ENCODE assay signal across 11 mouse cellular contexts in genomic region chr7:45642083-45642482, GRCm38 (mm10). TPM values are rescaled to one million over a fixed set of nuclear protein-coding genes. Genes with fewer than 3 reads are reported as not detected.
DNase-seq lines count a peak whose midpoint lies in the region; ATAC-seq and TF ChIP-seq lines count a peak whose summit lies in the region.
"Had no signal": no experiment of that assay in that cellular context is flagged by ENCODE, and none has a peak within 500 bp of the region (broad histone marks: within the 10 kb centered on the region; RNA-seq: fewer than 3 reads in every experiment).

No protein-coding gene starts in this region.

- WGBS in kidney, postnatal 0 days: 71% methylated on average over 5 of the region's 5 CpGs
- 47% methylated on average over 5 of the region's 5 CpGs for WGBS in heart, postnatal 0 days
- 89% methylated on average over 5 of the region's 5 CpGs for WGBS in midbrain, embryonic 16.5 days

- no peak for TF ChIP-seq CTCF in kidney, postnatal 0 days (IDR thresholded peaks at IDR 0.05; ENCODE audit: low read depth)
- no peak for TF ChIP-seq CTCF in heart, postnatal 0 days (IDR thresholded peaks at IDR 0.05; ENCODE audit: low read depth)

- TF ChIP-seq EP300 in heart, postnatal 0 days (IDR thresholded peaks at IDR 0.05; ENCODE audit: low read depth): no peak

- H3K4me2 ChIP-seq in kidney, postnatal 0 days (ENCODE audit: low read length): peak overlapping the region; percentile 67
- H3K4me2 ChIP-seq in heart, postnatal 0 days (ENCODE audit: low read depth, low read length): peak overlapping the region; percentile 66
- peak overlapping the region; percentile 77; the same call in 1 of the 2 replicates for H3K4me2 ChIP-seq in midbrain, embryonic 16.5 days (ENCODE audit: low read length)

- H3K9me3 ChIP-seq in kidney, postnatal 0 days (replicated peaks; ENCODE audit: low read length): no peaks in the 10 kb centered on the region
- H3K9me3 ChIP-seq in heart, postnatal 0 days (replicated peaks; ENCODE audit: control insufficient read depth, low read length): no peaks in the 10 kb centered on the region
- no peaks in the 10 kb centered on the region for H3K9me3 ChIP-seq in midbrain, embryonic 16.5 days (replicated peaks; ENCODE audit: control insufficient read depth, low read length, poor library complexity, severe bottlenecking)

- 0 out of 2 replicates have a peak overlapping the region, but pooled peaks have one; percentile 4 for H3K4me3 ChIP-seq in kidney, postnatal 0 days (replicated peaks; ENCODE audit: low read depth, low read length)
- peak overlapping the region; percentile 29 for H3K4me3 ChIP-seq in heart, postnatal 0 days (ENCODE audit: low read depth, low read length)
- no peak overlapping the region for H3K4me3 ChIP-seq in midbrain, embryonic 16.5 days (ENCODE audit: low read depth, low read length)

- no peaks in the 10 kb centered on the region for H3K27me3 ChIP-seq in kidney, postnatal 0 days (ENCODE audit: insufficient read depth, low read length)
- no peaks in the 10 kb centered on the region for H3K27me3 ChIP-seq in heart, postnatal 0 days (ENCODE audit: control insufficient read depth, insufficient read depth, low read length)
- no peaks in the 10 kb centered on the region for H3K27me3 ChIP-seq in midbrain, embryonic 16.5 days (ENCODE audit: control insufficient read depth, insufficient read depth, low read depth, low read length)

- peaks cover 37% of the 10 kb centered on the region for H3K4me1 ChIP-seq in kidney, postnatal 0 days (replicated peaks; ENCODE audit: insufficient read depth, low read length)
- peaks cover 40% of the 10 kb centered on the region for H3K4me1 ChIP-seq in heart, postnatal 0 days (ENCODE audit: control insufficient read depth, insufficient read depth)
- peaks cover 22% of the 10 kb centered on the region for H3K4me1 ChIP-seq in midbrain, embryonic 16.5 days (ENCODE audit: control insufficient read depth, insufficient read depth, low read length)

- H3K9ac ChIP-seq in kidney, postnatal 0 days (ENCODE audit: low read depth, low read length): no peak overlapping the region
- H3K9ac ChIP-seq in heart, postnatal 0 days (replicated peaks; ENCODE audit: low read depth, low read length): peak overlapping the region; percentile 47; the same call in 1 of the 2 replicates
- H3K9ac ChIP-seq in midbrain, embryonic 16.5 days (ENCODE audit: low read depth, low read length): no peak overlapping the region

- ATAC-seq in kidney, postnatal 0 days (replicated peaks; ENCODE audit: low FRiP score, low read depth): no peak
- ATAC-seq in heart, postnatal 0 days (ENCODE audit: insufficient read depth, low read depth): no peak
- ATAC-seq in midbrain, embryonic 16.5 days: no peak
- no peak for ATAC-seq in inflammation-experienced regulatory T-cells, adult 6 months

- peak overlapping the region; percentile 91; the same call in 1 of the 2 replicates for H3K27ac ChIP-seq in kidney, postnatal 0 days
- H3K27ac ChIP-seq in heart, postnatal 0 days (ENCODE audit: low read depth): peak overlapping the region; percentile 76
- H3K27ac ChIP-seq in midbrain, embryonic 16.5 days (ENCODE audit: low read length): no peak overlapping the region

- no peak for DNase-seq in kidney, postnatal 0 days (ENCODE audit: low spot score)
- no peak for DNase-seq in kidney, adult 8-10 months
- DNase-seq in cerebellum, postnatal 36 days: peak; percentile 53 to 56
- no peak for DNase-seq in heart, postnatal 0 days (ENCODE audit: low spot score)
- no peak for DNase-seq in c-Kit-positive CD71-positive TER-119-positive erythroid progenitor cells, embryonic 14.5 days (ENCODE audit: low spot score)
- no peak for DNase-seq in thymus, postnatal 25 days

- H3K36me3 ChIP-seq in kidney, postnatal 0 days (ENCODE audit: insufficient read depth, low read length): no peaks in the 10 kb centered on the region
- H3K36me3 ChIP-seq in heart, postnatal 0 days (replicated peaks; ENCODE audit: control insufficient read depth, insufficient read depth, low read length): peaks cover 11% of the 10 kb centered on the region
- no peaks in the 10 kb centered on the region for H3K36me3 ChIP-seq in midbrain, embryonic 16.5 days (ENCODE audit: control insufficient read depth, insufficient read depth, low read length)

RNA-seq across cellular contexts. Expression of gene Mamstr, which starts 2.3 kb away (rescaled TPM):
- 3.9 and 4.8 TPM in 2 replicates for polyA plus RNA-seq in kidney, postnatal 0 days (2015; fragmentation: Nextera tagmentation; extraction: Ambion mirVana)
- 5.6 and 6.5 TPM in 2 replicates for total RNA-seq in heart, postnatal 0 days (2014; rRNA removed; ENCODE audit: low replicate concordance)
- 7.2 and 7.7 TPM in 2 replicates for polyA plus RNA-seq in heart, postnatal 0 days (2015; fragmentation: Nextera tagmentation; extraction: Ambion mirVana)
- 3.4 and 4.6 TPM in 2 replicates for polyA plus RNA-seq in midbrain, embryonic 16.5 days (2015; fragmentation: Nextera tagmentation; extraction: Ambion mirVana)
- not detected for polyA plus RNA-seq in inflammation-experienced regulatory T-cells, adult 6 months (2017; shearing (Covaris generic))
- total RNA-seq: megakaryocyte-erythroid progenitor cell, adult 5-6 weeks had no signal

RNA-seq across cellular contexts. Expression of gene Rasip1, which starts 14.8 kb away (rescaled TPM):
- polyA plus RNA-seq in kidney, postnatal 0 days (2015; fragmentation: Nextera tagmentation; extraction: Ambion mirVana): 16.9 and 21.1 TPM in 2 replicates
- total RNA-seq in heart, postnatal 0 days (2014; rRNA removed; ENCODE audit: low replicate concordance): 68.8 and 77.6 TPM in 2 replicates
- polyA plus RNA-seq in heart, postnatal 0 days (2015; fragmentation: Nextera tagmentation; extraction: Ambion mirVana): 13.7 and 14.3 TPM in 2 replicates
- 17.2 and 18.5 TPM in 2 replicates for polyA plus RNA-seq in midbrain, embryonic 16.5 days (2015; fragmentation: Nextera tagmentation; extraction: Ambion mirVana)
- polyA plus RNA-seq in inflammation-experienced regulatory T-cells, adult 6 months (2017; shearing (Covaris generic)): under 1 TPM in 1 of 3 experiments, not detected in 2; 0.17 TPM
- total RNA-seq: megakaryocyte-erythroid progenitor cell, adult 5-6 weeks had no signal

RNA-seq across cellular contexts. Expression of gene Izumo1, which starts 20.5 kb away (rescaled TPM):
- polyA plus RNA-seq in kidney, postnatal 0 days (2015; fragmentation: Nextera tagmentation; extraction: Ambion mirVana): 0.17 and 0.29 TPM in 2 replicates
- total RNA-seq in heart, postnatal 0 days (2014; rRNA removed; ENCODE audit: low replicate concordance): 0.53 TPM in 1 of 2 replicates, not detected in the other
- polyA plus RNA-seq in heart, postnatal 0 days (2015; fragmentation: Nextera tagmentation; extraction: Ambion mirVana): 0.11 and 0.23 TPM in 2 replicates
- not detected in 2 replicates for polyA plus RNA-seq in midbrain, embryonic 16.5 days (2015; fragmentation: Nextera tagmentation; extraction: Ambion mirVana)
- polyA plus RNA-seq in inflammation-experienced regulatory T-cells, adult 6 months (2017; shearing (Covaris generic)): not detected
- total RNA-seq: layer of hippocampus, postnatal 25 days; megakaryocyte-erythroid progenitor cell, adult 5-6 weeks had no signal

RNA-seq across cellular contexts. Expression of gene Fut2, which starts 24.1 kb away (rescaled TPM):
- 0.38 TPM in 2 replicates for polyA plus RNA-seq in kidney, postnatal 0 days (2015; fragmentation: Nextera tagmentation; extraction: Ambion mirVana)
- total RNA-seq in heart, postnatal 0 days (2014; rRNA removed; ENCODE audit: low replicate concordance): not detected in 2 replicates
- 1.5 and 1.7 TPM in 2 replicates for polyA plus RNA-seq in heart, postnatal 0 days (2015; fragmentation: Nextera tagmentation; extraction: Ambion mirVana)
- polyA plus RNA-seq in midbrain, embryonic 16.5 days (2015; fragmentation: Nextera tagmentation; extraction: Ambion mirVana): 0.16 TPM in 2 replicates
- not detected for polyA plus RNA-seq in inflammation-experienced regulatory T-cells, adult 6 months (2017; shearing (Covaris generic))
- total RNA-seq: megakaryocyte-erythroid progenitor cell, adult 5-6 weeks had no signal
- polyA plus RNA-seq: spleen, adult 2 months had no signal

RNA-seq across cellular contexts. Expression of gene Fut1, which starts 25.0 kb away (rescaled TPM):
- polyA plus RNA-seq in kidney, postnatal 0 days (2015; fragmentation: Nextera tagmentation; extraction: Ambion mirVana): 0.08 and 0.26 TPM in 2 replicates
- not detected in 2 replicates for total RNA-seq in heart, postnatal 0 days (2014; rRNA removed; ENCODE audit: low replicate concordance)
- polyA plus RNA-seq in heart, postnatal 0 days (2015; fragmentation: Nextera tagmentation; extraction: Ambion mirVana): not detected in 2 replicates
- polyA plus RNA-seq in midbrain, embryonic 16.5 days (2015; fragmentation: Nextera tagmentation; extraction: Ambion mirVana): not detected in 2 replicates
- polyA plus RNA-seq in inflammation-experienced regulatory T-cells, adult 6 months (2017; shearing (Covaris generic)): not detected
- total RNA-seq: layer of hippocampus, postnatal 25 days; megakaryocyte-erythroid progenitor cell, adult 5-6 weeks had no signal

Comparison
In these comparisons a context has a peak if more than half of its experiments do, and no peak if none do; other contexts are left out.
1. DNase-seq: peak in cerebellum, postnatal 36 days (2 of 2); none in kidney, postnatal 0 days (single experiment), kidney, adult 8-10 months (0 of 2), heart, postnatal 0 days (single experiment), c-Kit-positive CD71-positive TER-119-positive erythroid progenitor cells, embryonic 14.5 days (single experiment) and thymus, postnatal 25 days (single experiment).
2. RNA of gene Rasip1, which starts 14.8 kb away (polyA plus RNA-seq): 16.9 to 21.1 TPM in kidney, postnatal 0 days, 17.2 to 18.5 TPM in midbrain, embryonic 16.5 days and 13.7 to 14.3 TPM in heart, postnatal 0 days; 0.17 TPM in inflammation-experienced regulatory T-cells, adult 6 months; every median in the first group is over 10 times any median in the second.
3. Peak in every context shown above with its lines, with median percentiles within 50 percentile points of each other: H3K4me2 ChIP-seq.